Mouse (Mus musculus): ENCODE measurements around the gene Ugt2b38.
A peak's percentile ranks its signal among the peaks of the same experiment; 100 is the strongest.
"Not testable (repeated sequence)": the region's sequence is repeated elsewhere in the genome, so short reads cannot be mapped to it uniquely, and the experiment has no call there.

Gene Ugt2b38

GRCm38 (mm10) chr5:87424041-87424440 is at the start of gene Ugt2b38:
Gene Ugt2b38 (minus strand): TSS chr5:87424203.
- not testable (repeated sequence) for DNase-seq (ENCODE audit: low read depth, low spot score)

GRCm38 (mm10) chr5:87458810-87459209 is 34.8 kb upstream of the Ugt2b38 start:
- DNase-seq (ENCODE audit: low read depth, low spot score) = no peak

DNA sequence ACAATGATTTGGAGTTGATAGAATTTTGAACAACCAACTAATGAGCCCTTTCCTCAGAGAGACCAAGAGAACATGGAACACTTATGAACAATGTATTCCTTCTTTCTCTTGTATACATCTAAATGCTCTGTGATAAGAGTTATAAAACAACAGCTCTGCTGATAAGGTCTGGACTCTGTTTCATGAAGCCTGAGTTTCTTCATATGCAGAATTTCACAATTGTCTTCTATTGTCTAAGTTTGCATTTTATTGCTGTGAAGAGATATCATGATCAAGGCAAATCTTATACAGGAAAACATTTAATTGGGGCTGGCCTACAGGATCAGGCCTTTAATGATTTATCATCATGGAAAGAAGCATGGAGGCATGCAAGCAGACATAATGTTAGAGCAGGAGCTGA is 33.7 kb upstream of the Ugt2b38 start:
- no peak for DNase-seq (ENCODE audit: low read depth, low spot score)

DNA sequence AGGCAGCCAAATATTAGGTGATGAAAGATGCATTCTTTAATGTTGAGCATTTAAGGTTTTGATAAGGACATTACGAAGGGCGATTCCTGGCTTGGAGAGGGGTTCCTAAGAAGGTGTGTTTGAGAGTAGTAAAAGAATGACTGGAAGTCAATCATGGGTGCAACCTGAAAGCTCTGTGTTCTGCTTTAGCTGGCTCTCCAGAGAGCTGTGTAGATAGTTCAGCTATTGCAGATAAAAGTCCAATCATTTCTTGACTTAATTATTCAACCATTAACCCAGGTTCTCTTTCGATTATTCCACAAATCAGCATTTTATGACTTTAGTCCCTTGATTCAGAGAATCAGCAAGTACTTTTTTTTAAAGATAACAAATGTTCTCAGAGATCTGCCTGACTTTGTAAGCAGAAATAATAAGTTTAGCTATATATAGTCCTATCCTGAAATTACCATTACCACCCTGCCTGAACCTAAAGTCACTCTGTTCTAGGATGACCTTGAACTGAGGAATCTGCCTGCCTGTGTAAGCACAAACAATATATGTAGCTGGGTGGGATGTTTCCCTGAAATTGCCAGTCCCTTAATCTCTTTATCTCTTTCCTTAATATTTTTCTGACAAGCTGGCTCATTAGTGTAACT is 32.3 kb upstream of the Ugt2b38 start:
- DNase-seq (ENCODE audit: low read depth, low spot score) = no peak

- DNase-seq (ENCODE audit: low read depth, low spot score) = no peak
Measured at GRCm38 (mm10) chr5:87455519-87455918, 31.5 kb upstream of the Ugt2b38 start.

DNA sequence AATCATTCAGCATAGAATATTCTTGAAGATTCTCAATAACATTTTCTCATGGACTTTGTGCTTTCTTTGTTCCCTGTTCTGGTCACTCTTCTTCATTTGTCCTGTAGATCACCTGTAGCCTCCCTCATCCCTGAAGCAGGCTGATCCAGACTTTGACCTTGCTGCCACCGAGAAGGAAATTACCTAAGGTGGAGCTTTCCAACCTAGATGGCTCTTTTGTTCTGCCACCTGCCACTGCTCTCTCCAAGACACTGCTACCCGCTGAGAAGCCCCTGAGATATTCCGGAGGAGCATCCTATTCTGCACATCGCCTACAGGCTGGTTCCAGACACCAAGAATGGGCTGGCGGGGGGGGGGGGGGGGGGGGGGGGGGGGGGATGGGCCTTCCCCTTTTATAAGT is 28.5 kb upstream of the Ugt2b38 start:
- not testable (repeated sequence) for DNase-seq (ENCODE audit: low read depth, low spot score)

GRCm38 (mm10) chr5:87436264-87436663 is 12.3 kb upstream of the Ugt2b38 start:
- peak; percentile 7 for DNase-seq (ENCODE audit: low read depth, low spot score)

DNA sequence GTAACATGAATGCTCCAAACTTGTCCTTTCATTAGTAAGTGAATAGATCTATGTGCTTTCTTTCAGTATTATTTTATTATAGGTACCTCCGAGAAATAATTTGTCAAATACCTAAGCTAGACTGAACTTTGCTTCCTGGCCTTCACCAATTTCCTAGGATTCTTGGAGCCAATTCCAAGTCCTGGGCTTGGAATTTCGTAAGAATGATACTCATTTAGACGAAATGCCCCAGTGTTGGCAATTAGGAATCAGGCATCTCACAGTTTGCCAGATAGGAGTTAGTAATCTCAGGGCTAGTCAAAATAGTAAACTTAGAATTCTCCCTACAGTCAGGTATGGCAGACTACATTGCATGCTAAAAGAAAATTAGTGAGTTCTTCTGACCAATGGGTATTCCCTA is 1.7 kb upstream of the Ugt2b38 start:
- DNase-seq (ENCODE audit: low read depth, low spot score) = no peak

- DNase-seq (ENCODE audit: low read depth, low spot score) = no peak
Measured at GRCm38 (mm10) chr5:87396968-87397367, 27.0 kb downstream of the Ugt2b38 start.

- no peak for DNase-seq (ENCODE audit: low read depth, low spot score)
Measured at GRCm38 (mm10) chr5:87390818-87391217, 33.2 kb downstream of the Ugt2b38 start.

- DNase-seq (ENCODE audit: low read depth, low spot score) = no peak
Measured at GRCm38 (mm10) chr5:87380234-87380633, 43.8 kb downstream of the Ugt2b38 start.

GRCm38 (mm10) chr5:87379825-87380224 is 44.2 kb downstream of the Ugt2b38 start:
- DNase-seq (ENCODE audit: low read depth, low spot score) = no peak

DNA sequence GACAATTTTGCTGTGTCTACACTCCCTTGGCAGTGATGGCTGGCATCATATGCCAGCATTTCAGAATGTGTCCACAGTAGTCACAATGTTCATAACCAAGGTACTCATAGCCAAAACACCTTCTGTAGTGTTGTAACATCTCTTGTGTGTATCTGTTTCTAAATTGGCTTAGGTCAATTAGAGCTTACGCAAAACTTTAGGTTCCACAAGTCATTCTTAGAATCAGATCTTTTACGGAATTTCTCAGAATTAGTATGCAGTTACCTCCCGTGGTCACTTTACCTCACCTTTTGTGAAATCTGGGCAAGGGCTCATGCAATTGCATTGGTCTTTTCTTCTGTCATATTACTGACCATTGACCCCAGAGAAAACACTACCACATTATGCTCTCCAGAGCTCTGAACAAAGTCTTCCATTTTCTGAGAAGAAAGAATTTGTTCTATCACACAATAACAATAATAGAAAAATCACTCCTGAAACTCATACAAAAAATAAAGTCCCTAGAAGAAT is 48.1 kb downstream of the Ugt2b38 start:
- DNase-seq (ENCODE audit: low read depth, low spot score) = no peak

- no peak for DNase-seq (ENCODE audit: low read depth, low spot score)
Measured at GRCm38 (mm10) chr5:87373502-87373863, 50.5 kb downstream of the Ugt2b38 start.

DNA sequence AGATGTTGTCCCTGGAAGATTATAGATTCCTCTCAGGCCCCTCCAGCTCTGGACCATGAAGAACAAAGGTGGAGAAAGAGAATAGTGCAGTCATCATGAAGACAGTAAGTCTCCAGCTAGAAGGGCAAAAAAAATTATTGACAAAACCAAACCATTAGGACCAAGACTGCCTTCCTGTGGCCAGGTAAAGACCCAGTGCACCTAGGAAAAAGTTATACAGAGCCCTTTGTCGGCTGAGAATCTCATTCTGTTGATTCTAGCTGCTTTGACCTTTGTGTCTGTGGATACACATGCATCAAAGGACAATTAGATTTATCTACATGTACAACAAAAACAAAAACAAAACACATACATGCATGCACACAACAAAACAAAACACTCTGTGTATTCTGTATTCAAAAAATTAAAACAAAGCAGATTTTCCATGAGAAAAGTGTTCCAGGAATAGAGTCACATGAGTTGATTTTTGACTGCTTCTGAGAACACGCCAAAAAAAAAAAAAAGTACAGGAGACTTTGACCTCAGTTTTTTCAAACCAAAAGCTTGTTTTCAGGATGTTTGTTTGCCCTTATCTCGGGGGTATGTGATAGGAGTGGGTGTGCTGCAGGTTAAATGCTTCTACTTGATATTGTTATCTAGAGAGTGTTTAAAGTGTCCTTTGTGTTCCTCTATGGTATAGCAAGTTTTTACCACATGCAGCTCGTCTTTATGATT is 51.1 kb downstream of the Ugt2b38 start:
- not testable (repeated sequence) for DNase-seq (ENCODE audit: low read depth, low spot score)
